Mouse (Mus musculus) cortical plate, adult 2 months (tissue): ENCODE results near the gene Wipf1.

Source experiments
- CTCF ChIP-seq: fragments of 200-500 bp; IDR thresholded peaks from 2 replicates; pipeline ENCODE4 v1.5.1; 2011; ENCODE audit warnings: mild to moderate bottlenecking, control low read depth, low read length; ENCODE audit not compliant: insufficient read depth; ENCODE audit errors: extremely low read depth
- POLR2A ChIP-seq: fragments of 200-500 bp; IDR thresholded peaks from 2 replicates; pipeline ENCODE4 v1.6.1; 2011; ENCODE audit warnings: mild to moderate bottlenecking, low read length, control low read depth; ENCODE audit not compliant: insufficient read depth; ENCODE audit errors: extremely low read depth

- no peak for TF ChIP-seq POLR2A
- no peak for TF ChIP-seq CTCF
These were observed 28.7 kb downstream of the Wipf1 start for GRCm38 (mm10) chr2:73500864-73501263.
